Comparison of ENCODE assay signal across 28 mouse cellular contexts in genomic region chr5:100620952-100621351, GRCm38 (mm10). TPM values are rescaled to one million over a fixed set of nuclear protein-coding genes. Genes with fewer than 3 reads are reported as not detected.
DNase-seq lines count a peak whose midpoint lies in the region; ATAC-seq and TF ChIP-seq lines count a peak whose summit lies in the region.
"Had no signal": no experiment of that assay in that cellular context is flagged by ENCODE, and none has a peak within 500 bp of the region (broad histone marks: within the 10 kb centered on the region; RNA-seq: fewer than 3 reads in every experiment).

No protein-coding gene starts in this region.

- H3K9me3 ChIP-seq in forebrain, embryonic 10.5 days = no peaks in the 10 kb centered on the region
- H3K9me3 ChIP-seq: G1E; hindbrain, embryonic 10.5 days; limb, embryonic 10.5 days; liver, embryonic 15.5 days; lung, embryonic 15.5 days; megakaryocyte, embryonic 14.5 days had no signal

- no peak for TF ChIP-seq POLR2A in myocyte (IDR thresholded peaks at IDR 0.05; ENCODE audit: insufficient read length, low read depth)
- TF ChIP-seq POLR2A in heart, adult 2 months (IDR thresholded peaks at IDR 0.05; ENCODE audit: insufficient read depth, low read depth, low read length) = no peak

- TF ChIP-seq EP300 in heart, adult 2 months (IDR thresholded peaks at IDR 0.05; ENCODE audit: insufficient read depth, low read depth, low read length) = no peak

- WGBS in heart, adult 2 months = 53% methylated on average over 9 of the region's 9 CpGs
- 57% methylated on average over 9 of the region's 9 CpGs for WGBS in forebrain, embryonic 10.5 days

- H3K9ac ChIP-seq in heart, adult 2 months (ENCODE audit: low read depth, low read length) = no peak overlapping the region
- H3K9ac ChIP-seq: liver, embryonic 15.5 days; lung, embryonic 15.5 days had no signal

- no peak overlapping the region for H3ac ChIP-seq in myocyte (ENCODE audit: control insufficient read depth, insufficient read length)

- peak; percentile 55 for DNase-seq in heart, adult 11 months
- DNase-seq in heart, adult 18-20 months = no peak
- DNase-seq in thymus, postnatal 0 days (ENCODE audit: low spot score) = peak; percentile 27
- no peak for DNase-seq in thymus, postnatal 25 days
- no peak for DNase-seq in heart, adult 2 months
- DNase-seq in forebrain, embryonic 10.5 days (ENCODE audit: extremely low spot score, low spot score) = no peak
- DNase-seq: adrenal gland, postnatal 14 days; cerebellum, adult 8-10 months; cerebellum, postnatal 36 days; gastrocnemius, postnatal 25 days; kidney, adult 11 months; layer of hippocampus, adult 9-11 months; liver; lung, postnatal 36 days; thymus, postnatal 4 days had no signal

- no peaks in the 10 kb centered on the region for H3K36me3 ChIP-seq in myocyte (ENCODE audit: control insufficient read depth, insufficient read depth)
- no peaks in the 10 kb centered on the region for H3K36me3 ChIP-seq in heart, adult 2 months (ENCODE audit: control insufficient read depth, insufficient read depth, low read length)
- H3K36me3 ChIP-seq in forebrain, embryonic 10.5 days (replicated peaks) = no peaks in the 10 kb centered on the region
- H3K36me3 ChIP-seq: G1E; hindbrain, embryonic 10.5 days; limb, embryonic 10.5 days; liver, embryonic 15.5 days; lung, embryonic 15.5 days had no signal

- peak overlapping the region; percentile 54 for H3K4me2 ChIP-seq in myocyte (ENCODE audit: low read depth)
- H3K4me2 ChIP-seq: heart, embryonic 11.5 days; liver, embryonic 15.5 days; lung, embryonic 15.5 days had no signal

- no peak for TF ChIP-seq CTCF in heart, adult 2 months (IDR thresholded peaks at IDR 0.05)

- intact Hi-C loops in heart, adult 2 months (cut with DNase I) = no loop called here

- H3K4me3 ChIP-seq in myocyte = no peak overlapping the region
- no peak overlapping the region for H3K4me3 ChIP-seq in heart, adult 2 months
- H3K4me3 ChIP-seq in forebrain, embryonic 10.5 days = no peak overlapping the region
- H3K4me3 ChIP-seq: hindbrain, embryonic 10.5 days; limb, embryonic 10.5 days; liver, embryonic 15.5 days; lung, embryonic 15.5 days; megakaryocyte, embryonic 14.5 days had no signal

- H3K4me1 ChIP-seq in heart, adult 2 months (ENCODE audit: control insufficient read depth, insufficient read depth, low read length) = no peaks in the 10 kb centered on the region
- H3K4me1 ChIP-seq in forebrain, embryonic 10.5 days = no peaks in the 10 kb centered on the region

- no peaks in the 10 kb centered on the region for H3K79me2 ChIP-seq in myocyte (ENCODE audit: control insufficient read depth, insufficient read depth)
- H3K79me2 ChIP-seq in heart, adult 2 months (replicated peaks; ENCODE audit: control insufficient read depth, insufficient read depth, low read length) = no peaks in the 10 kb centered on the region

- ATAC-seq in erythroid progenitor cell, adult 5-6 weeks (replicated peaks; ENCODE audit: low FRiP score, poor library complexity, severe bottlenecking) = no peak
- ATAC-seq: forebrain, embryonic 16.5 days; hindbrain, postnatal 0 days; Patski had no signal

- no peaks in the 10 kb centered on the region for H3K27me3 ChIP-seq in myocyte (ENCODE audit: control insufficient read depth, insufficient read depth, insufficient read length)
- H3K27me3 ChIP-seq in heart, adult 2 months (ENCODE audit: control insufficient read depth, insufficient read depth, low read length) = no peaks in the 10 kb centered on the region
- H3K27me3 ChIP-seq in forebrain, embryonic 10.5 days (ENCODE audit: poor library complexity, severe bottlenecking) = no peaks in the 10 kb centered on the region
- H3K27me3 ChIP-seq: CH12.LX; liver, embryonic 15.5 days; lung, embryonic 15.5 days; Patski had no signal

- no peak overlapping the region for H3K27ac ChIP-seq in heart, adult 2 months
- H3K27ac ChIP-seq in forebrain, embryonic 10.5 days = no peak overlapping the region
- H3K27ac ChIP-seq: hindbrain, embryonic 10.5 days; hindbrain, postnatal 0 days; liver, embryonic 15.5 days; lung, embryonic 15.5 days had no signal

TF ChIP-seq in myocyte, 11 proteins besides CTCF, POLR2A, EP300 and RAD21:
- TF ChIP-seq REST (IDR thresholded peaks at IDR 0.05; ENCODE audit: insufficient read depth, insufficient read length) (no peak), CEBPB (IDR thresholded peaks at IDR 0.05; ENCODE audit: insufficient read depth, poor library complexity, severe bottlenecking) (no peak), USF1 (IDR thresholded peaks at IDR 0.05; ENCODE audit: low read depth) (no peak), TCF12 (IDR thresholded peaks at IDR 0.05; ENCODE audit: insufficient read depth, poor library complexity, severe bottlenecking) (no peak), E2F4 (IDR thresholded peaks at IDR 0.05; ENCODE audit: insufficient read depth) (no peak), POLR2AphosphoS2 (IDR thresholded peaks at IDR 0.05; ENCODE audit: insufficient read length, low read depth) (no peak), SRF (IDR thresholded peaks at IDR 0.05; ENCODE audit: control insufficient read depth, insufficient read length, low read depth) (no peak), MYOG (IDR thresholded peaks at IDR 0.05; ENCODE audit: control insufficient read depth in 1 of 3, insufficient read depth in 1 of 3, insufficient read length in 2 of 3, low read depth in 2 of 3) (no peak), MYOD1 (IDR thresholded peaks at IDR 0.05; ENCODE audit: control insufficient read depth in 1 of 3, insufficient read length in 2 of 3, low read depth in 2 of 3) (no peak), TCF3 (IDR thresholded peaks at IDR 0.05; ENCODE audit: insufficient read length, low read depth) (no peak), MAX (IDR thresholded peaks at IDR 0.05; ENCODE audit: low read depth) (no peak)

RNA-seq across cellular contexts. Expression of gene Plac8, which starts 48.9 kb away (rescaled TPM):
- total RNA-seq in heart, adult 18-20 months (2021) = 1 to 10 TPM; 1.1 to 4.1 TPM
- 218 and 221 TPM in 2 replicates for polyA plus RNA-seq in thymus, postnatal 0 days (2015; fragmentation: Nextera tagmentation; extraction: Ambion mirVana)
- polyA plus RNA-seq in myocyte (2012; fragmentation: generic; extraction: Trizol) = 4.8 TPM
- 276 and 360 TPM in 2 replicates for total RNA-seq in erythroid progenitor cell, adult 5-6 weeks (2015; ENCODE audit: low replicate concordance)
- total RNA-seq in erythroid progenitor cell, adult 5-6 weeks (2017; ENCODE audit: low replicate concordance) = 160 and 183 TPM in 2 replicates
- 1 to 10 TPM; 1.5 to 3.1 TPM for total RNA-seq in heart, adult 2 months (2021)
- 3.7 and 8.0 TPM in 2 replicates for polyA plus RNA-seq in heart, adult 2 months (2012; rRNA removed)
- polyA plus RNA-seq in forebrain, embryonic 10.5 days (2016; fragmentation: Nextera tagmentation; extraction: Ambion mirVana) = 2.5 and 2.9 TPM in 2 replicates

RNA-seq across cellular contexts. Expression of gene Coq2, which starts 54.0 kb away (rescaled TPM):
- total RNA-seq in heart, adult 18-20 months (2021) = 100 to 1,000 TPM; 104 to 107 TPM
- 44.6 and 47.0 TPM in 2 replicates for polyA plus RNA-seq in thymus, postnatal 0 days (2015; fragmentation: Nextera tagmentation; extraction: Ambion mirVana)
- polyA plus RNA-seq in myocyte (2012; fragmentation: generic; extraction: Trizol) = 35.8 TPM
- 3.8 and 7.6 TPM in 2 replicates for total RNA-seq in erythroid progenitor cell, adult 5-6 weeks (2015; ENCODE audit: low replicate concordance)
- 4.2 and 6.0 TPM in 2 replicates for total RNA-seq in erythroid progenitor cell, adult 5-6 weeks (2017; ENCODE audit: low replicate concordance)
- 100 to 1,000 TPM in 1 of 2 experiments, 10 to 100 TPM in 1; 95.9 to 109 TPM for total RNA-seq in heart, adult 2 months (2021)
- polyA plus RNA-seq in heart, adult 2 months (2012; rRNA removed) = 106 and 161 TPM in 2 replicates
- 53.2 and 56.2 TPM in 2 replicates for polyA plus RNA-seq in forebrain, embryonic 10.5 days (2016; fragmentation: Nextera tagmentation; extraction: Ambion mirVana)

Comparison
In these comparisons a context has a peak if more than half of its experiments do, and no peak if none do; other contexts are left out.
1. DNase-seq: peak in heart, adult 11 months (single experiment) and thymus, postnatal 0 days (single experiment); none in heart, adult 18-20 months (0 of 2), thymus, postnatal 25 days (single experiment), heart, adult 2 months (0 of 2) and forebrain, embryonic 10.5 days (single experiment).
2. RNA of gene Plac8, which starts 48.9 kb away (polyA plus RNA-seq): 218 to 221 TPM in thymus, postnatal 0 days; 3.7 to 8.0 TPM in heart, adult 2 months, 4.8 TPM in myocyte (single experiment) and 2.5 to 2.9 TPM in forebrain, embryonic 10.5 days; every median in the first group is over 10 times any median in the second.